Mouse (Mus musculus): ENCODE data around the gene Ogg1.

GRCm38 (mm10) chr6:113377172-113377495 lies 50.4 kb downstream of the Ogg1 start:
- TF ChIP-seq CTCF (IDR thresholded peaks at IDR 0.05; ENCODE audit: extremely low read depth, insufficient read depth, insufficient read length, insufficient replicate concordance) (no peak), POLR2A (IDR thresholded peaks at IDR 0.05; ENCODE audit: low read depth, low read length) (peak; percentile 42; the same call in 1 of the 2 replicates)

All from spleen, adult 2 months (tissue).